Mouse (Mus musculus) testis, adult 2 months (tissue): ENCODE measurements around the gene Sorl1.

ENCODE experiments used
- CTCF ChIP-seq: fragments of 200-500 bp; IDR thresholded peaks from 2 replicates; pipeline ENCODE4 v1.5.1; 2012; ENCODE audit warnings: low read depth, mild to moderate bottlenecking, inconsistent platforms, low read length, moderate library complexity; ENCODE audit not compliant: control insufficient read depth, insufficient read depth, insufficient replicate concordance
- POLR2A ChIP-seq: fragments of 200-500 bp; IDR thresholded peaks from 2 replicates; pipeline ENCODE4 v1.6.1; 2012; ENCODE audit warnings: low read depth, mild to moderate bottlenecking, inconsistent platforms, low read length, moderate library complexity; ENCODE audit not compliant: control insufficient read depth

DNA sequence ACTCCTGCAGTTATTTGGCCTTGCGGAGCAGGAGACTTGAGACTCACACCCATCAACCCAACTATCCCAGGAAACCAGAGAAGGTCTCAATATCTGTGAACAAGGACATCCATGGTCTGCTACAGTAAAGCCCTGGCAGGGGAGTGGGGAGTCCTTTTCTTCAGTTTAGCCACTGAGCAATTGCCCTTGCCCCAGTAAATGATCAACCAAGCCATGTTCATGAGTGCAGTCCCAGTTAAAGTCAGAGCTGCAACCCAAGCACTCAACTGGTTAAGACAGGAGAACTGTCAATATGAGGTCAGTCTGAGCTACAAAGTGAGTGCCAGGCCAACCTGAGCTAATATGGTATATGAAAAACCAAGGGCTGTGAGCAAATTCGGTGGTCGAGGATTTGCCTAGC, 140.8 kb downstream of the Sorl1 start:
- TF ChIP-seq POLR2A, result no peak
- no peak for TF ChIP-seq CTCF
